Mouse (Mus musculus) kidney, embryonic 16.5 days (tissue): Measurements from ENCODE around the gene Comtd1. TPM values are rescaled to one million over a fixed set of nuclear protein-coding genes. Genes with fewer than 3 reads are reported as not detected.

Source experiments
- ATAC-seq: fragments of 200-750 bp; cut with Nextera tagmentation; 2 replicates; pipeline ENCODE4 v1.8.0; 2017; ENCODE audit warnings: moderate TSS enrichment; ENCODE audit not compliant: low FRiP score, low TSS enrichment
- H3K27ac ChIP-seq: fragments of 300-500 bp; sonication (generic); 2 replicates; pipeline ENCODE4 v1.5.1; 2014; ENCODE audit warnings: low read length
- H3K27me3 ChIP-seq: fragments of 300-500 bp; sonication (generic); 2 replicates; pipeline ENCODE4 v1.6.1; 2014; ENCODE audit warnings: low read length, control low read depth, mixed read lengths; ENCODE audit not compliant: insufficient read depth
- H3K36me3 ChIP-seq: fragments of 300-500 bp; sonication (generic); 2 replicates; pipeline ENCODE4 v1.6.1; 2014; ENCODE audit warnings: low read length, control low read depth, mixed read lengths; ENCODE audit not compliant: insufficient read depth
- H3K4me1 ChIP-seq: fragments of 300-500 bp; sonication (generic); 2 replicates; pipeline ENCODE4 v1.6.1; 2014; ENCODE audit warnings: low read length, control low read depth, mixed read lengths; ENCODE audit not compliant: insufficient read depth
- H3K4me2 ChIP-seq: fragments of 300-500 bp; sonication (generic); replicated peaks from 2 replicates; pipeline ENCODE4 v1.6.1; 2014; ENCODE audit warnings: low read depth, low read length
- H3K4me3 ChIP-seq: fragments of 300-500 bp; sonication (generic); 2 replicates; pipeline ENCODE4 v1.5.1; 2014; ENCODE audit warnings: mild to moderate bottlenecking, low read length
- H3K9ac ChIP-seq: fragments of 300-500 bp; sonication (generic); replicated peaks from 2 replicates; pipeline ENCODE4 v1.6.1; 2014; ENCODE audit warnings: low read length
- H3K9me3 ChIP-seq: fragments of 300-500 bp; sonication (generic); 2 replicates; pipeline ENCODE4 v1.6.1; 2016; ENCODE audit warnings: low read length, control low read depth
- WGBS: fragments of 180-500 bp; shearing (Covaris S2); extraction: QIAGEN DNeasy Blood & Tissue Kit; methylation state at CpG from one replicate; pipeline ENCODE4 v1.1.7; 2014; 5-methylcytosine and 5-hydroxymethylcytosine counted together
- polyA plus RNA-seq: library from polyadenylated mRNA; unstranded; fragments of >200 nt; fragmentation: Nextera tagmentation; extraction: Ambion mirVana; gene quantifications from 2 replicates; pipeline ENCODE4 v1.2.1, GENCODE M21; 2015

Gene Comtd1
- polyA plus RNA-seq, 1 experiment from 2014 or later = 36.2 TPM

- Histone ChIP-seq H3K9me3 (no peaks in the 10 kb centered on the region), H3K4me1 (peaks cover 11% of the 10 kb centered on the region), H3K4me2 (no peak overlapping the region), H3K9ac (no peak overlapping the region), H3K4me3 (no peak overlapping the region), H3K27ac (no peak overlapping the region), H3K27me3 (no peaks in the 10 kb centered on the region), H3K36me3 (peaks cover 82% of the 10 kb centered on the region)
- 69% methylated on average over 8 of the region's 8 CpGs for WGBS
- no peak for ATAC-seq
Measured at GRCm38 (mm10) chr14:21838336-21839017, 10.3 kb downstream of the Comtd1 start.

- H3K4me2 ChIP-seq = peak overlapping the region; percentile 85
- peak overlapping the region; percentile 88 for H3K9ac ChIP-seq
- H3K4me1 ChIP-seq = peaks cover 36% of the 10 kb centered on the region
- no peak for ATAC-seq
- H3K4me3 ChIP-seq = peak overlapping the region; percentile 96
- H3K9me3 ChIP-seq = no peaks in the 10 kb centered on the region
- H3K27ac ChIP-seq = peak overlapping the region; percentile 99
- H3K36me3 ChIP-seq = peaks cover 17% of the 10 kb centered on the region
- WGBS = under 1% methylated on average over 28 of the region's 28 CpGs
- H3K27me3 ChIP-seq = no peaks in the 10 kb centered on the region
Measured at GRCm38 (mm10) chr14:21831830-21832403, 16.9 kb downstream of the Comtd1 start.

GRCm38 (mm10) chr14:21830876-21831767 is 17.7 kb downstream of the Comtd1 start:
- Histone ChIP-seq H3K27ac (peak overlapping the region; percentile 99), H3K27me3 (no peaks in the 10 kb centered on the region), H3K9ac (peak overlapping the region; percentile 88), H3K4me3 (peak overlapping the region; percentile 96), H3K36me3 (peaks cover 11% of the 10 kb centered on the region), H3K9me3 (no peaks in the 10 kb centered on the region), H3K4me1 (peaks cover 38% of the 10 kb centered on the region), H3K4me2 (peak overlapping the region; percentile 68)
- ATAC-seq = peak; percentile 98
- WGBS = under 1% methylated on average over 68 of the region's 73 CpGs

- ATAC-seq = no peak
- H3K36me3 ChIP-seq = no peaks in the 10 kb centered on the region
- no peak overlapping the region for H3K4me3 ChIP-seq
- H3K4me1 ChIP-seq = peaks cover 39% of the 10 kb centered on the region
- H3K27ac ChIP-seq = no peak overlapping the region
- H3K4me2 ChIP-seq = no peak overlapping the region
- no peaks in the 10 kb centered on the region for H3K9me3 ChIP-seq
- no peaks in the 10 kb centered on the region for H3K27me3 ChIP-seq
- 68% methylated on average over 9 of the region's 9 CpGs for WGBS
- no peak overlapping the region for H3K9ac ChIP-seq
Measured at GRCm38 (mm10) chr14:21825786-21826491, 22.8 kb downstream of the Comtd1 start.

GRCm38 (mm10) chr14:21824938-21825337 is 23.8 kb downstream of the Comtd1 start, which contains the start of gene Vdac2:
Gene Vdac2 (plus strand): TSS chr14:21825238.
- peaks cover 31% of the 10 kb centered on the region for H3K4me1 ChIP-seq
- H3K27me3 ChIP-seq = no peaks in the 10 kb centered on the region
- H3K4me2 ChIP-seq = no peak within 1 kb of the TSS
- peak within 1 kb of the TSS; percentile 61; the same call in 1 of the 2 replicates for H3K27ac ChIP-seq
- no peaks in the 10 kb centered on the region for H3K36me3 ChIP-seq
- no peak for ATAC-seq
- H3K9me3 ChIP-seq = no peaks in the 10 kb centered on the region
- no peak within 1 kb of the TSS for H3K4me3 ChIP-seq
- H3K9ac ChIP-seq = no peak within 1 kb of the TSS
- 83% methylated on average over 2 of the region's 2 CpGs for WGBS

GRCm38 (mm10) chr14:21823897-21824296 is 24.9 kb downstream of the Comtd1 start:
- WGBS = 65% methylated on average over 7 of the region's 7 CpGs

GRCm38 (mm10) chr14:21822795-21823374 is 25.9 kb downstream of the Comtd1 start:
- 11% methylated on average over 7 of the region's 7 CpGs for WGBS
- Histone ChIP-seq H3K4me2 (no peak overlapping the region), H3K27ac (peak overlapping the region; percentile 94), H3K27me3 (no peaks in the 10 kb centered on the region), H3K9ac (peak overlapping the region; percentile 27; the same call in 1 of the 2 replicates), H3K4me1 (peaks cover 31% of the 10 kb centered on the region), H3K4me3 (no peak overlapping the region), H3K36me3 (no peaks in the 10 kb centered on the region), H3K9me3 (no peaks in the 10 kb centered on the region)
- peak; percentile 82 for ATAC-seq

More at GRCm38 (mm10) chr14:21823897-21824296, 24.9 kb downstream of the Comtd1 start:
- Histone ChIP-seq H3K27me3 (no peaks in the 10 kb centered on the region), H3K4me2 (no peak overlapping the region), H3K36me3 (no peaks in the 10 kb centered on the region), H3K27ac (peak overlapping the region; percentile 61; the same call in 1 of the 2 replicates), H3K4me1 (peaks cover 31% of the 10 kb centered on the region), H3K9ac (no peak overlapping the region), H3K4me3 (no peak overlapping the region), H3K9me3 (no peaks in the 10 kb centered on the region)
- ATAC-seq = no peak

- Histone ChIP-seq H3K4me1 (peaks cover 29% of the 10 kb centered on the region), H3K9ac (no peak overlapping the region), H3K9me3 (no peaks in the 10 kb centered on the region), H3K4me3 (no peak overlapping the region), H3K4me2 (no peak overlapping the region), H3K36me3 (no peaks in the 10 kb centered on the region), H3K27me3 (no peaks in the 10 kb centered on the region), H3K27ac (peak overlapping the region; percentile 94)
- WGBS = 60% methylated on average over 7 of the region's 7 CpGs
- no peak for ATAC-seq
Measured at GRCm38 (mm10) chr14:21822307-21822706, 26.5 kb downstream of the Comtd1 start.
